Mouse (Mus musculus): ENCODE results near the gene Aldh1a7. TPM values are rescaled to one million over a fixed set of nuclear protein-coding genes. Genes with fewer than 3 reads are reported as not detected.
"Not testable (repeated sequence)": the region's sequence is repeated elsewhere in the genome, so short reads cannot be mapped to it uniquely, and the experiment has no call there.

Aldh1a7 gene
- total RNA-seq, 2 experiments from 2014 or later, result 41.4 to 52.1 TPM

DNA sequence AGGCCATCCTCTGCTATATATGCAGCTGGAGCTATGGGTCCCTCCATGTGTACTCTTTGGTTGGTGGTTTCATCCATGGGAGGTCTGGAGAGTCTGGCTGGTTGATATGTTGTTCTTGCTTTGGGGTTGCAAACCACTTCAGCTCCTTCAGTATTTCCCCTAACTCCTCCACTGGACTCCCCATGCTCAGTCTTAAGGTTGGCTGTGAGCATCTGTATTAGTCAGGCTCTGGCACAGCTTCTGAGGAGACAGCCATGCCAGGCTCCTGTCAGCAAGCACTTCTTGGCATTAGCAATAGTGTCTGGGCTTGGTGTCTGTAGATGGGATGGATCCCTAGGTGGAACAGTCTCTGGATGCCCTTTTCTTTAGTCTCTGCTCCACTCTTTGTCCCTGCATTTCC is 79.9 kb downstream of the Aldh1a7 start:
- ATAC-seq (replicated peaks; ENCODE audit: low FRiP score, low TSS enrichment, poor library complexity, severe bottlenecking), result not testable (repeated sequence)

- peak; percentile 68 for ATAC-seq (replicated peaks; ENCODE audit: low FRiP score, low TSS enrichment, poor library complexity, severe bottlenecking)
These were observed 83.0 kb downstream of the Aldh1a7 start for GRCm38 (mm10) chr19:20644346-20644745.

Other genes starting within 250 kb of the Aldh1a7 start
- gene Aldh1a1, start 234.8 kb downstream of the Aldh1a7 start, total RNA-seq (2014; fragmentation: Nextera tagmentation), result 60.8 and 69.0 TPM in 2 replicates
- 133 and 184 TPM in 2 replicates for gene Aldh1a1, start 234.8 kb downstream of the Aldh1a7 start, total RNA-seq (2017)
- gene Tmc1, start 226.6 kb upstream of the Aldh1a7 start, total RNA-seq (2014; fragmentation: Nextera tagmentation), result 0.11 TPM in 1 of 2 replicates, not detected in the other
- gene Tmc1, start 226.6 kb upstream of the Aldh1a7 start, total RNA-seq (2017), result 0.27 TPM in 1 of 2 replicates, not detected in the other

Measured in megakaryocyte-erythroid progenitor cell, adult 5-6 weeks (primary cell).